Mouse (Mus musculus): ENCODE measurements around the gene Sdk1.
A peak's percentile ranks its signal among the peaks of the same experiment; 100 is the strongest.

Sdk1 gene

GRCm38 (mm10) chr5:141324910-141325309 is 83.6 kb downstream of the Sdk1 start:
- no peak for DNase-seq (ENCODE audit: low read depth, low spot score)

DNA sequence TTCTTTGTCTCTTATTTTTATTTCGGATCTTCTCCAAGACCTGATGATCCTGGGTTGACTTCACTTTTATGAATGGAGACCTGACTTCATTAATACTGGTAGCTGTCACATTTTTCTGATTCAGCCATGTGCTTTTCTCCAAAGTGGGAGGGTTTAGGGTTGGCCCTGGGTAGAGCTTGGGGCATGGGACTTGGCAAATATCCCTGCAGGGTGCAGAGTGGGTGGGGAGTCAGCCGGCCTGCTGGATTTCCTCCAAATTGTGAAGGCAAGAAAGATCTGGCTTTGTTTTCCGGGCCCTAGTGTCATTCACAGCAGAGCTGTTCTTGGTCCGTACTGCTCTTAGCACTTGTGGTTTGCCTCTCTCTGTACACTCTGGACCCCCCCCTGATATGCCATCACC is 103.1 kb downstream of the Sdk1 start:
- no peak for DNase-seq (ENCODE audit: low read depth, low spot score)

- DNase-seq (ENCODE audit: low read depth, low spot score) = no peak
These were observed 104.2 kb downstream of the Sdk1 start for GRCm38 (mm10) chr5:141345476-141345875.

- no peak for DNase-seq (ENCODE audit: low read depth, low spot score)
These were observed 121.4 kb downstream of the Sdk1 start for GRCm38 (mm10) chr5:141362676-141363075.

DNA sequence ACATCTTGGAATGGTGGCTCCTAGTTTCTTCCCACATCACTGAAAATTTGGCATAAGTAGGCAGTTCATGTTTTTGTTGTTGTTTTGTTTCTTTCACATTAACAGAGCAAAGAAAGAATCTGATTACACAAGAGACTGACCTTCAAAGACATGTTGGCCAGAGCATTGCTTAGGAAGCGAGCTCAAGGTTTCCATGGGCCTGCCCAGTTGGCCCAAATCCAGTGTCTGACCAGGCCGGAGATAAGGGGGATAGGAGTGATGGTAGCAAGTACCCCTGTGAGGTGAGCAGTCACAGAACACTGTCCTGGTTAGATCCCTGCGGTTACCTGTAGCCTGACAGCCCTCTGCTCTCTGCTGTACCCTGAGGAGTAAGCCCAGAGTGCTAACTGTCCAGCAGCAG is 122.7 kb downstream of the Sdk1 start:
- DNase-seq (ENCODE audit: low read depth, low spot score) = no peak

GRCm38 (mm10) chr5:141368567-141368966 is 127.3 kb downstream of the Sdk1 start:
- DNase-seq (ENCODE audit: low read depth, low spot score) = no peak

DNA sequence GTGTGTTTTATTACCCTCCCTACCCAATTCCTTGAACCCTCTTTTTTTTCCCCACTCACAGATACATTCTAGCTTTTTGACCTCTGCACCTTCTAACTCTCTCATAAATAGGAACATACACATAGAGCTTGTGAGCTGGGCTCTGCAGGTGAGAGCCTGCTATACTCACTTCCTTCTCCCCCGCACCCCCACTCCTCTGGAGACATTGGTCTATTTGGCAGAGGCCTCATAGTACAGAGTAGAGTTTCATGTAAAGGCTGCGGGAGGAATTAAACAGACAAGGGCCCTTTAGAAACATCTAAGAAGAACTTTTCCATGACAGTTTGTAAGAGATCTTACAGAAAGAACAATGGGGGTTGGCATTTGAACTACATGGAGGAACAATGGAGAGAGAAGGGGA is 133.5 kb downstream of the Sdk1 start:
- DNase-seq (ENCODE audit: low read depth, low spot score) = no peak

DNA sequence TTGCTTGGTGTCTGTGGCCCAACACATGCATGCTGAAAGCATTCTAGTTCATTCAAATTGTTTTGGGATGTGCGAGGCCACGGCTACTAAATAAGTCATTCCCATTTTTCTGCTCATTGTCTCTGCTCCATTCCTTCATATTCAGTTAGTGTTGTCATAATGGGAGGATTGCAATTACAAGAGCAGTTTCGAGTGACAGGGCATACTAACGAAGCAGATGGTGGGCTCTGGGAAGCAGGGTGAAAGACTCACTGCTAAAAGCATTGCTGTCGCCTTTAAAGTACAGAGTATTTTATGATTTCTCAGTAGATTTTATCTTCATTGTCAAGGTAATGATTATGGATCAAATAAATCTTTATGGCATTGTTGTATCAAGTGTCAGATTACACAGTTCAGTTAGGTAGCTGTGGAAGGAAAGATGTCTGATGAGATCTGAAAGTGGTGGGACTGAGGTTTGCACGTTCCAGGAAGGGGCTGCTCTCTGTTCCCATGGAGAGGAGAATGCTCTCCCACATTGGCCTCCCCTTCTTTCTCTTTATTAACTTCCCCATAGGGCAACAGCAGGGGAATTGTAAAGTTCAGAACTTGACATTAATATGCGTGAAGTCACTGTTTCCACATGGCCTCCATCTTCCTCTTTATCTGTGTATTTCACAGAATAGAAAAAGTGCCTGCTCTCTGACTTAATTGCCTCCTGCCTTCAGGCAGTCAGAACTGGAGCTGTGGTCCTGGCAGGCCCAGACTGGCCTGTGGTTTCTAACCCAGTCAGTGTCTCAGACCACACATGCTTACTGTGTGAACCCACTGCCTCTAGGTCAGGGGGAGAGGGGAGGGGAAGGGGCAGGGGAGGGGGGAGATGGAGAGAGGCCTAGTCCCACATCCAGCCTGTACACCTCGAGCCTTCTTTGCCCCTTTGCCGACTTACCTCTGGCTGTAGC is 138.8 kb downstream of the Sdk1 start:
- no peak for DNase-seq (ENCODE audit: low read depth, low spot score)

DNA sequence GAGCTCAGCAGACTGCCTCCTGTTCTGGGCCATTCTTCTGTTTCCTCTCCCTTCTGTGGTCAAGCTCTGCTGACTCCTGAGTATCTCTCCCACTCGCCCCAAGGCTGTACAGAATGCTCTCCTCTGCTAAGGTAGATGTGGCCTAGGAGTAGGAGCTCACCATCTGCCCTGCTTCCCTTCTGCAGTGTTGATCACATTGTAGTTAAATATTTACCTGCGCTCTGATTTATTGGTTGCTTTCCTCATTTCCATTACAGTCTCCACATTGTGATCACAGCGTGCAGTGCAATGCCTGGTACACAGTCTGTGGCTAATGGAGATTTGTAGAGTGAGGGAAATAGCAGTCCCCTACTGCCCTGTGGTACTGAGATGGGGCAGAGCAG is 139.5 kb downstream of the Sdk1 start:
- DNase-seq (ENCODE audit: low read depth, low spot score) = no peak

DNA sequence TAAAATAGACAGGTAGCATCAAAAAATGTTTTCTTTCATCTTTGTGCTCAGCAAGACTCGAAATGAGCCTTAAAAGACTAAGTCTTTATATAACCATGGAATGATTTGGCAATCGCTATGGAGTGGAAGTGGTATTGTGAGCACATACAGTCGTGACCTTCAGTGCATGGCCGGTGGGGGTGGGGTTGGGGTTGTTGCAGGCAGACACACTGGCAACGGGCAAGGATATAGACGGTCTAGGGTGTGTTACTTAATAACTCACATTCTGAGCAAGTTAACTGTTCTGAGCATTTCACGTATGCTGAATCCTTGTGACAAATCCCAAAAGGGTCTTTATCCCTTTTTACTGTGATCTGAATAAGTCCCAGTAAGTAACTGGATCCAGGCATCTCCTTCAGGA is 140.3 kb downstream of the Sdk1 start:
- DNase-seq (ENCODE audit: low read depth, low spot score) = no peak

DNA sequence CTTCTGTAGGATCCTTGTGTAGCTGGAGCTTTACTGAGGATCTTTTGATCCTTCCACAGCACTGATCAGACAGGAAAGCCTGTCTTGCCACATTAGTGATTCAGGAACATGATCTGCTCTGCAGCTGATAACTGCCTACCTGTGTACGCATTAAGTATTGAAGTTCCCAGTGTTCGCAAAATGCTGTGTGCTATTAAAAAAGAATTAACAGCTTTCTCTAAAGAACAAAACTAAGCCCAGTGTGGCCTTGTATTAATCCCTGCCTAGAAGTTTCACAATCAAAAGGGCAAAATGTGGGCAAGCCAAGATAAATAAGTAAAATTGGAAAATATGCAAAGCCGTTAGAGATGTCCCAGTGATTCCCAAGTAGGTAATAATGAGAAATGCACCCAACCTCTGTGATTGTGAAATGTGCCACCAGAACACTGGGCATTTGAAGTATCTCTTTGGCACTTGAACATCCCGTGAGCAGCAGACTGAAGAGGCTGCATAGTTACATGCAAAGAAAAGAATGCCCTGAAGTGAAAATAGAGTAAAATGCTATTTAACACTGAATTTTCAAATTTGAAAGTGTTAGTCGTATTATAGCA is 141.1 kb downstream of the Sdk1 start:
- DNase-seq (ENCODE audit: low read depth, low spot score) = no peak

DNA sequence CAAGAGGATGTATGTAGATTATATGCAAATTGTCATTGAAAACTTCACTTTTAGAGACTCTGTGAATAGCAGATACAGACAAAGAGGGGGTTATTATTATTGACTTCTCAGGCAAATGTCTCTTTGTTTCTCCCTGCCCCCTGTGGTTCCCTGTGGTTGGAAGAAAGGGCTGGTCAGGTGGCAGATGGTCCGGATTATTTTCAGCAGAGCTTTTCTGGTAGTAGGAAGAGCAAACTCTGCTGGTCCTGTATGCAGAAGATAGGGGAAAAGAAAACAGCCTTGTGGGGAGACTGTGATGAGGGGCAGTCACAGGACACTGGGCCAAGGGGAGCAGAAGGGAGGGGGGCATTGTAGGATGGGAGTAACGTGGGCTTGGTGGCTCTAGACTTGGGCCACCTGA is 147.2 kb downstream of the Sdk1 start:
- peak; percentile 74 for DNase-seq (ENCODE audit: low read depth, low spot score)

- DNase-seq (ENCODE audit: low read depth, low spot score) = no peak
These were observed 149.3 kb downstream of the Sdk1 start for GRCm38 (mm10) chr5:141390541-141390940.

DNA sequence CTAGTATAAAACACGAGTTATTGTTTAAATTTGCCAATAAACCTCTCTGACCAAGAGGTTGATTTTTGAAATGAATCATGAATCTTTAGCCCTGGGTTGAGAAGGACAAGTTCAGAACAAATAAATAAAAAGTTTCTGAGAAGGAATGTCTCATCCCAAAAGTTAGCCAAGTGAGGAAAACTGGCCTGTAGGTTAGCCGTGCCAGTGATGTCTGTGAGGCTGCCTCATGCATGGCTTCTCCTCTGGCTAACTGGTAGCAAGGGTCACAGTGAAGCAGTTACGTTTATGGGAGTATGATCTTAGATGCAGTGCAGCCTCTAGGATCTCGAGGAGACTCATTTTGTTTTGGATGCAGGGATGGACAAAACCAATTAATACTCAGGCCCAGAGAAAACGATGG is 149.9 kb downstream of the Sdk1 start:
- DNase-seq (ENCODE audit: low read depth, low spot score) = no peak

DNA sequence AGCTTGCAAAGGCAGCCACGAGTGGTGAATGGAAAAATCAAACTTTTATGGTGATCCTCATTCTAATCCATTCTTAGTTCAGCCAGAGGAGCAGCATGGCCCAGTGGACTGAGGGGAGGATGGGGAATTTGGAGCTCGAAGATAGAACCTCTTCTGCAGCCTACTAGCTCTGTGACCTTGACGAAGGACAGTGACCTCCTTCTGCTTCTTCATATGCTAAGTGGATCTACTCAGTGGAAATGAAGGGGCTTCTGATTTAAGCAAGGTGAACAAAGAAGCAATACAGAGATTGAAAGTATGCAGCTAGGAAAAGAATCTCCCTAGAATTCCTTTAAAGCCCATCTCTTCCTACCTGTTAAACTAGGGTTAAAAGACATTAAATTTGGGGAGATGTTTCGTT is 152.6 kb downstream of the Sdk1 start:
- peak; percentile 71 for DNase-seq (ENCODE audit: low read depth, low spot score)

GRCm38 (mm10) chr5:141394586-141394985 is 153.3 kb downstream of the Sdk1 start:
- DNase-seq (ENCODE audit: low read depth, low spot score) = no peak

- DNase-seq (ENCODE audit: low read depth, low spot score) = no peak
These were observed 162.5 kb downstream of the Sdk1 start for GRCm38 (mm10) chr5:141403741-141404140.

DNA sequence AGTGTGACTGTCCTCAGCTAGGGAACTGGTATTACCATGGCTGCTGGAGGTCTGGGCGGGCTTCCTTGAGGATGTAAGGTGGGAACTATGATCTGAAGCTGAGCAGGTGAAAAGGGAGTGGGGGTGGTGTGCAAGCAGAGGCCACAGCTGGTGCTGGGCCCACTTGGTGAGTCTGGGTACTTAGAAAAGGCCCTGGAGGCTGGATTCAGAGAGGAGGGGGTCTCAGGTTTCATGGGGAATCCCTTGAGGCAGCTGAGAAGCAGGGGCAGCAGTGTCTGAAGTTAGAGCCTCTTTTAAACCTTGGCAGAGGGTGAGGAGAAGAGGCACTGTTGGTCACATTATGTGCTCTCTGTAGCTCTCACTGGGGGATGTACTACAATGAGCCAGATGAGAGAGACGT is 163.4 kb downstream of the Sdk1 start:
- no peak for DNase-seq (ENCODE audit: low read depth, low spot score)

- DNase-seq (ENCODE audit: low read depth, low spot score) = no peak
These were observed 165.6 kb downstream of the Sdk1 start for GRCm38 (mm10) chr5:141406926-141407325.

GRCm38 (mm10) chr5:141413013-141413412 is 171.7 kb downstream of the Sdk1 start:
- no peak for DNase-seq (ENCODE audit: low read depth, low spot score)

- DNase-seq (ENCODE audit: low read depth, low spot score) = no peak
These were observed 174.5 kb downstream of the Sdk1 start for GRCm38 (mm10) chr5:141415644-141416243.

GRCm38 (mm10) chr5:141428132-141428531 is 186.8 kb downstream of the Sdk1 start:
- no peak for DNase-seq (ENCODE audit: low read depth, low spot score)

DNA sequence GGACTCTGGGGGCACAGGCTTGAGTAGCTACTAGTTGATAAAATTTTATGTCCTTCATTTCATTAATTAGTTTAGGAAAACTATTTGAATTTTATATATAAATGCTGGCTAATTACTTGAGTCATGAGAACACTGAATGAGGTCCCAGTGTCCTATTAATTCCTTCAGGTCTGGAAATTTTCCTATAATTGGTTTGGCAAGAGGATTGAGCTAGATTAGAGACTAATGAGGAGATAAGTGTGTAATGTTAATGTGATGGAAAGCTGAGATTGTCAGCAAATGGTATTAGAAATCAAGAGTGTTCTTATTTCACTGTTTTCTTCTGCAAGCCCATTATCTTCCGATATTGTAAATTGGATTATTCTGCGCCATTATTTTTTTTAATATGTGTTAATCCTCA is 192.0 kb downstream of the Sdk1 start:
- DNase-seq (ENCODE audit: low read depth, low spot score) = no peak

Measured in R1 (cell line).